Mouse (Mus musculus) limb, embryonic 11.5 days (tissue): ENCODE measurements at regions not wholly inside any gene's neighbourhood (a gene's known extent, or its start where the extent isn't known, plus 50 kb on each side); places are given as distances from the start of the nearest gene placed in this dataset.
"Not testable (repeated sequence)": the region's sequence is repeated elsewhere in the genome, so short reads cannot be mapped to it uniquely, and the experiment has no call there.

ENCODE experiments used
- ATAC-seq: fragments of 200-750 bp; cut with Nextera tagmentation; 2 replicates; pipeline ENCODE4 v1.8.0; 2017; ENCODE audit warnings: low read depth; ENCODE audit not compliant: insufficient number of reproducible peaks, low FRiP score, low TSS enrichment
- DNase-seq: peaks from one replicate; pipeline ENCODE4 v3.0.0-alpha.2; 2015; ENCODE audit warnings: low spot score
- H3K27ac ChIP-seq: fragments of 300-500 bp; sonication (generic); replicated peaks from 2 replicates; pipeline ENCODE4 v1.5.1; 2014; ENCODE audit warnings: low read depth, mild to moderate bottlenecking, low read length
- H3K27me3 ChIP-seq: fragments of 300-500 bp; sonication (generic); 2 replicates; pipeline ENCODE4 v1.6.1; 2014; ENCODE audit warnings: mild to moderate bottlenecking, low read length, mixed read lengths; ENCODE audit not compliant: control insufficient read depth, insufficient read depth
- H3K36me3 ChIP-seq: fragments of 300-500 bp; sonication (generic); 2 replicates; pipeline ENCODE4 v1.6.1; 2014; ENCODE audit warnings: mild to moderate bottlenecking, low read length, moderate library complexity, mixed read lengths; ENCODE audit not compliant: control insufficient read depth, insufficient read depth
- H3K4me1 ChIP-seq: fragments of 300-500 bp; sonication (generic); 2 replicates; pipeline ENCODE4 v1.6.1; 2014; ENCODE audit warnings: low read length, mixed read lengths; ENCODE audit not compliant: control insufficient read depth, insufficient read depth
- H3K4me2 ChIP-seq: fragments of 300-500 bp; sonication (generic); 2 replicates; pipeline ENCODE4 v1.6.1; 2014; ENCODE audit warnings: low read depth, mild to moderate bottlenecking, moderate library complexity; ENCODE audit not compliant: severe bottlenecking
- H3K4me3 ChIP-seq: fragments of 300-500 bp; sonication (generic); 2 replicates; pipeline ENCODE4 v1.5.1; 2014; ENCODE audit warnings: low read depth, low read length
- H3K9ac ChIP-seq: fragments of 300-500 bp; sonication (generic); 2 replicates; pipeline ENCODE4 v1.6.1; 2014; ENCODE audit warnings: mild to moderate bottlenecking, low read length
- H3K9me3 ChIP-seq: fragments of 300-500 bp; sonication (generic); 2 replicates; pipeline ENCODE4 v1.6.1; 2016; ENCODE audit warnings: low read length; ENCODE audit not compliant: control insufficient read depth
- WGBS: fragments of 180-500 bp; shearing (Covaris S2); extraction: QIAGEN DNeasy Blood & Tissue Kit; methylation state at CpG from one replicate; pipeline ENCODE4 v1.1.7; 2014; 5-methylcytosine and 5-hydroxymethylcytosine counted together

DNA sequence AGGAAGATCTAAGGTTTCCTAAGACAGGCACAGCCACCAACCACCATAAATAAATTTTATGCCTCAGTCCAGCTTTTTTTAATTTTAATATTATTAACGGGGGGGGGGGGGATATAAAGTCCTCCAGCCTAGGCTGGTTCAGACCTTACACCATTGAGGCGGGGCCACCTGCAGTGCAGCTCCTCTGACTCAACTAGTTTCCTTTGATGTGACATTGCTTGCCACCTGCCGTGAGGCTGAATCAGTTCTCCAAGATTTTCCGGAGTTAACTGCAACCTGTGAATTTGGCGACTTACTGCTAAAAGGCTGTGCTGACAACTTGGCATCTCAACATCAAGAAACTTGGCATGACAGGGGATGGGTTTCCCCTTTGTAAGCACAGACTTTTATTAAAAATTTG, 51.3 kb upstream of the Tnfrsf8 start:
- DNase-seq, result no peak
- H3K27me3 ChIP-seq, result no peaks in the 10 kb centered on the region
- H3K4me3 ChIP-seq, result no peak overlapping the region
- no peak overlapping the region for H3K9ac ChIP-seq
- H3K36me3 ChIP-seq, result no peaks in the 10 kb centered on the region
- H3K27ac ChIP-seq, result no peak overlapping the region
- H3K4me1 ChIP-seq, result no peaks in the 10 kb centered on the region
- no peaks in the 10 kb centered on the region for H3K9me3 ChIP-seq
- 29% methylated on average over 5 of the region's 5 CpGs for WGBS
- no peak overlapping the region for H3K4me2 ChIP-seq
- no peak for ATAC-seq

DNA sequence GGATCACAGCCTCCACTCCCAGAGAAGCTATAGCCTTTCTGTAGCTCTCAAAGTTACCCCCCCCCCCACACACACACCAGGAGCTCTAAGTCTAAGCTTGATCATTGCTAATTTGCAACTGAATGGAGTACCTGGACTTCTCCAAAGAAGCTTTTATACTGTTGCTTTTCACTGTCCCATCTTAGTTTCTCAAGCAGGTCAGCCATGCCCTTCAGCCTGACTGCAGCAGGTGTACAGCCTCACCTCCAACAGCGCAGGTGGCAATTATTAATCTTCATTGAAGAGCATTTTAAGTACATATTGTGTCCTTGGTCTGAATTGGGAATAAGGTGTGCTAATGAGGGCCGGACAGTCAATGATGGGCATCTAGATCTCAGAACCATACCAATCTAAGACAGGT, 50.8 kb upstream of the Tnfrsf8 start:
- not testable (repeated sequence) for H3K4me2 ChIP-seq, DNase-seq, H3K27ac ChIP-seq, H3K36me3 ChIP-seq, H3K9ac ChIP-seq, H3K4me1 ChIP-seq, ATAC-seq, H3K4me3 ChIP-seq, H3K9me3 ChIP-seq, H3K27me3 ChIP-seq
- WGBS, result 87% methylated on average over 2 of the region's 2 CpGs
